Mouse (Mus musculus): ENCODE results near the gene Thap12. TPM values are rescaled to one million over a fixed set of nuclear protein-coding genes. Genes with fewer than 3 reads are reported as not detected.
A peak's percentile ranks its signal among the peaks of the same experiment; 100 is the strongest.

Thap12 gene
- polyA plus RNA-seq, 1 experiment from 2014 or later = 43.1 TPM

DNA sequence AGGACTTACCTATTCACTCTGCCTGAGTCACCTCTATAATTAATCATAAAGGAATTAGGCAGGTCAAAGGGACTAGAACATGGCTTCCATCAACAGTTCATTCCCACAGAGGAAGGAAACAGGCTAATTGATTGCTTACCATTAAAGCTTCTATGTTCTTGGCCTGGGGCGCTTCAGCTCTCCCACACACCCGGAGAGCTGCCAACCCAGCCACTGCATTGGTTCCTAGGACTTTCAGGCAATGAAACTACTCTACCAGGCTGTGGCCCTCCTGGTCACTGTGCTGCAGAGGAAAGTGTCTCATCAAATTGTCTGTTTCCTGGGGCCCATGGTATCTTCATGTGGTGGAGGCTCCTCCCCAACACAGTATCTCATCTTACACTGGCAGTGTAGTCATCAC lies 25.4 kb upstream of the Thap12 start:
- Histone ChIP-seq H3K4me3 (replicated peaks) (no peak overlapping the region), H3K4me2 (no peak overlapping the region)

DNA sequence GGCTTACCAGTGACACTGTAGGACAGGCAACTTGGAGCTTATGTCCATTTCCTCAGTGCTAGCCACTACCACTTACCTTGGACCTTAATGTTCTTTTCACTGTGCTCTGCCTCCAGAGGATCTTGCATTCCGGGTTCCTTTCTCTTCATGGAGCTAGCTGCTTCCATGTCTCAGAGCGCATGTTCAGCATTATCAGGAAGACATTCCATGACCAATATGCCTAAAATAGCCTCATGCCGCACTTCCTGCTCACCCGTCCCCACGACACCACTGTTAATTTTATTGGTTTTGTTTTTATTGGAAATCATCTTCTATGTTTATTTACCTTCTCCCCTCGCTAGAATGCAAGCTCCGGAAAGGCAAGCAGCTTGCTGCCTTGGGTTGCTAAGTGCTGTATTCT lies 24.5 kb upstream of the Thap12 start:
- WGBS = 56% methylated on average over 7 of the region's 7 CpGs
- Histone ChIP-seq H3K9me3 (replicated peaks) (no peaks in the 10 kb centered on the region), H3K4me3 (replicated peaks) (no peak overlapping the region), H3K27me3 (replicated peaks) (no peaks in the 10 kb centered on the region), H3K4me1 (peaks cover 10% of the 10 kb centered on the region), H3K27ac (replicated peaks) (peak overlapping the region; percentile 23; the same call in 1 of the 2 replicates), H3K36me3 (no peaks in the 10 kb centered on the region), H3K9ac (replicated peaks) (no peak overlapping the region), H3K4me2 (peak overlapping the region; percentile 33)
- ATAC-seq (ENCODE audit: low FRiP score) = no peak

More for the DNA sequence above, 25.4 kb upstream of the Thap12 start:
- Histone ChIP-seq H3K4me1 (peaks cover 10% of the 10 kb centered on the region), H3K36me3 (no peaks in the 10 kb centered on the region), H3K9me3 (replicated peaks) (no peaks in the 10 kb centered on the region), H3K27ac (replicated peaks) (no peak overlapping the region), H3K27me3 (replicated peaks) (no peaks in the 10 kb centered on the region), H3K9ac (replicated peaks) (no peak overlapping the region)
- ATAC-seq (ENCODE audit: low FRiP score) = no peak
- 83% methylated on average over 2 of the region's 2 CpGs for WGBS

DNA sequence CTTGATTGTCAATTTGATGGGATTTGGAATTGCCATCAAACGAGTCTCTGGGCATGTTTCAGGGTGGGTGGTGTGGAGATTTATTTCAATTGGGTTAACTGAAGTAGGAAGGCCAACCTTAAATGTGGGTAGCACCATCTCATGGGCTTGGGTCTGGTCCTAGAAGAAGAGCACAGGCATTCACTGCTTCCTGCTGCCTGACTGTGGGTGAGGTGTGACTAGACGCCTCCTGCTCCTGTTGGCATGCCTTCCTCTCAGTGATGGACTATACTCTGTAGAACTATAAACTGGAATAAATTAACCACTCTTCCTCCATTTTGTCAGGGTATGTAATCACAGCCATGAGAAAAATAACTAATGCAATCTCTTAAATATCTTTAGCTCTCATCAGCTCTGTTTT lies 22.2 kb upstream of the Thap12 start:
- no peaks in the 10 kb centered on the region for H3K27me3 ChIP-seq (replicated peaks)
- H3K4me3 ChIP-seq (replicated peaks) = no peak overlapping the region
- H3K9ac ChIP-seq (replicated peaks) = no peak overlapping the region
- no peak overlapping the region for H3K4me2 ChIP-seq
- H3K4me1 ChIP-seq = peaks cover 10% of the 10 kb centered on the region
- no peaks in the 10 kb centered on the region for H3K36me3 ChIP-seq
- H3K27ac ChIP-seq (replicated peaks) = no peak overlapping the region
- WGBS = 68% methylated on average over 2 of the region's 2 CpGs
- no peaks in the 10 kb centered on the region for H3K9me3 ChIP-seq (replicated peaks)
- no peak for ATAC-seq (ENCODE audit: low FRiP score)

DNA sequence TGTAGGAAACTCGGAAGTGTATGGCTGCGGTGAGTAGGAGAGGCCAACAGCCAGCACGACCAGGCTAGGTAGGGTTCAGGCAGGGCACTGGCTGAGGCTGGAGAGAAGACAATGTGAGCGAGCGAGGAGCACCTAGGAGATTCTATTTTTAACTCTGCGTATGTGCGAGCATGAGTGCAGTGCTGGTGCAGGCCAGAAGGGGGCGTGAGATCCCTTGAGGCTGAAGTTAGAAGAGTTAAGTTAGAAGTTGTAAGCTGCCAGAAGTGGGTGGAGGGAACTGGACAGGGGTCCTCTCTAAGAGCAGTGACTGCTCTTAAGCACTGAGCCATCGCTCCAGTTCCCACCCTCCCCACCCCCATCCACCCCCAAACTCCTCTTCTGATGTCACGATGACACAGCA lies 20.1 kb upstream of the Thap12 start:
- 93% methylated on average over 10 of the region's 10 CpGs for WGBS
- Histone ChIP-seq H3K9ac (replicated peaks) (no peak overlapping the region), H3K4me1 (peaks cover 13% of the 10 kb centered on the region), H3K27me3 (replicated peaks) (no peaks in the 10 kb centered on the region), H3K27ac (replicated peaks) (no peak overlapping the region), H3K36me3 (no peaks in the 10 kb centered on the region), H3K4me3 (replicated peaks) (no peak overlapping the region), H3K4me2 (no peak overlapping the region), H3K9me3 (replicated peaks) (no peaks in the 10 kb centered on the region)
- no peak for ATAC-seq (ENCODE audit: low FRiP score)

DNA sequence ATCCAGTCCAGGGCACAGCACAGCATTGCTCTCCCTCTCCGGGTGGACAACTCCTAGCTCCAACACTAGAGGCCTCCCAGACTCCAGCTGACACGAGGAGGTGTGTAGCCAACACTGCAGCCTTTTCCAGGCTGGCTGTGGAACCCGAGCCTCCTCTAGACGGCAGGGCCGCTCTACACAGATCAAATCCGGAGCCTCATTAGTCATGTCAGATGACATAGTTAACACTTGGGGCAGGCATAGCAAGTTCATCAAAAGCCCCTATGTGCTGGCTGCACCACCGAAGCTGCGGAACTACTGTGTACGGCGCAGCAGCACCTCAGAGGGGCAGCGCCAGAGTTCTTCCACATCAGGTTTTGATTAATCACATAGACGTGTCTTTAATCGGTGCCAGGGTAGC lies 17.0 kb upstream of the Thap12 start:
- Histone ChIP-seq H3K27ac (replicated peaks) (no peak overlapping the region), H3K9me3 (replicated peaks) (no peaks in the 10 kb centered on the region), H3K27me3 (replicated peaks) (no peaks in the 10 kb centered on the region), H3K4me2 (no peak overlapping the region), H3K4me1 (peaks cover 3% of the 10 kb centered on the region; the same call in 1 of the 2 replicates), H3K9ac (replicated peaks) (no peak overlapping the region), H3K36me3 (no peaks in the 10 kb centered on the region), H3K4me3 (replicated peaks) (no peak overlapping the region)
- no peak for ATAC-seq (ENCODE audit: low FRiP score)
- WGBS = 50% methylated on average over 13 of the region's 13 CpGs

DNA sequence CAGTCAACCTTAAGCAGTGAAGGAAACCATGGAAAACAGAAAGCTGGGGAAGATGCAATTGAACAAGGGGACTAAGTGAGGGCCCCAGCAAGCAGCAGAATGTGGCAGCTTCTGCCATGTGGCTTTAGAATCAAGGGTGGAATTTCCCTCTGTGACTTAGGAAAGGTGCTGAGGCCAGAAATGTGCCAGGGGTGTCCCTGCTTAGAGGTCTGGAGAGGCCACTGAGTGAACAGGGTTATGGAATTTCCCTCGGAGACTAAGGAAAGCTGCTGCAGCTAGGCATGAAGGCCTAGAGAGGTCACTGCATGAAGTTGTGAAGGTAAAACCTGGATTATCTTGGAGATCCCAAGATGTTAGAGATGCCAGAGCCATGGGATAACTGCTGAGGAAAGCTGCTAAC lies 12.8 kb upstream of the Thap12 start:
- Histone ChIP-seq H3K27ac (replicated peaks) (no peak overlapping the region), H3K4me2 (no peak overlapping the region), H3K9me3 (replicated peaks) (no peaks in the 10 kb centered on the region), H3K9ac (replicated peaks) (no peak overlapping the region), H3K27me3 (replicated peaks) (no peaks in the 10 kb centered on the region), H3K4me1 (peaks cover 11% of the 10 kb centered on the region), H3K4me3 (replicated peaks) (no peak overlapping the region), H3K36me3 (no peaks in the 10 kb centered on the region)
- no peak for ATAC-seq (ENCODE audit: low FRiP score)
- 91% methylated on average over 1 of the region's 1 CpGs for WGBS

DNA sequence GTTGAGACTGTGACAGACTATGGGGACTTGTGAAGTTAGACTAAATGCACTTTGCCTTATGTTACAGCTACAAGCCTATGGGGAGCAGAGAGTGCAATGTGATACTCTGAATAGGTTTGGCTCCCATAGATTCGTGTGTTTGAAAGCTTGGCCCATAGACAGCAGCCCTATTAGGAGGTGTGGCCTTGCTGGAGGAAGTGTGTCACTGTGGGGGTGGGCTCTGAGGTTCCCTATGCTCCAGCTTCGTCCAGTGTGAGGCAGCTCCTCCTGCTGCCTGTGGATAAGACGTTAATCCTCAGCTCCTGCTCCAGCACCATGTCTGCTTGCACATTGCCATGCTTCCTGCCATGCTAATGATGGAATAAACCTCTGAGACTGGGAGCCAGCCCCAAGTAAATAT lies 12.1 kb upstream of the Thap12 start:
- Histone ChIP-seq H3K4me3 (replicated peaks) (no peak overlapping the region), H3K36me3 (no peaks in the 10 kb centered on the region), H3K9ac (replicated peaks) (no peak overlapping the region), H3K27me3 (replicated peaks) (no peaks in the 10 kb centered on the region), H3K27ac (replicated peaks) (no peak overlapping the region), H3K4me2 (no peak overlapping the region), H3K9me3 (replicated peaks) (no peaks in the 10 kb centered on the region), H3K4me1 (peaks cover 9% of the 10 kb centered on the region)
- no peak for ATAC-seq (ENCODE audit: low FRiP score)
- WGBS = 17% methylated on average over 3 of the region's 3 CpGs

DNA sequence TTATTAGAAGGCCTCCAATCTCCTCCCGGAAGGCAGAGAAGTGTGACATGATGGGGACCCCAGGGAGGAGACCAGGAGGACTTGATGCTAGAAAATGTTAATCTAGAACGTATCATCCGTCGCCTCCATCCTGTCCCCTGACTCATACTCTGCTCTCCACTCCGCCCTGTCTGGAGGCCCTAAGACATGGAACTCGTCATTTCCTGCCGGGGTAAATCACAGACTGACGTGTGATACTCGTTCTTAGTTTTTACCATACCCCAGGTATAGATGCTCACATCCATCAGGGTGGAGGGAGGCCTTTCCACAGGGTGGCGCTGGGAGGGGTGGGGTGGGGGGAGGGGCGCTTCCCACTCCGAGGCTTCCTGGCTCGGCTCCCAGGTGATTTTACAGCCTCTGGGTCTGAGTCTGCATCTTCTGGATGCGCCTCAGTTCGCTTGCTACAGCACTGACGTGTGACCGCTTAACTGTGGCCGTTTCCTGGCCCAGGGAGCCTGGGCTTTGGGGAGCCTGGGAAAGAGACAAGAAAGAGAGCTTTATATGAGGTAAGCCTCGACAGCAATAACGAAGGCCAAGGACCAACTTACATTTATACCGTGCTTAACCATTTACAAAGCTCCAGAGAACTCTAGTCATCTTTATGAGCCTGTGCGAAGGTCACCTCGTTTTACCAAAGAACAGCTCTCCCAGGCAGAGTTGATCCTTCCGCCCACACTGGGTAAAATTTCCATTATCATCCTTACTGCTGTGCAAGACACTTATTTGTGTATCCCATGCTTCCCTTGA lies 9.9 kb upstream of the Thap12 start:
- peaks cover 7% of the 10 kb centered on the region for H3K4me1 ChIP-seq
- 0 out of 2 replicates have a peak overlapping the region, but pooled peaks have one; percentile 33 for H3K27ac ChIP-seq (replicated peaks)
- WGBS = 39% methylated on average over 24 of the region's 24 CpGs
- peak overlapping the region; percentile 27; the same call in 1 of the 2 replicates for H3K4me2 ChIP-seq
- no peak overlapping the region for H3K4me3 ChIP-seq (replicated peaks)
- no peaks in the 10 kb centered on the region for H3K36me3 ChIP-seq
- no peak overlapping the region for H3K9ac ChIP-seq (replicated peaks)
- H3K27me3 ChIP-seq (replicated peaks) = no peaks in the 10 kb centered on the region
- no peaks in the 10 kb centered on the region for H3K9me3 ChIP-seq (replicated peaks)
- ATAC-seq (ENCODE audit: low FRiP score) = no peak

DNA sequence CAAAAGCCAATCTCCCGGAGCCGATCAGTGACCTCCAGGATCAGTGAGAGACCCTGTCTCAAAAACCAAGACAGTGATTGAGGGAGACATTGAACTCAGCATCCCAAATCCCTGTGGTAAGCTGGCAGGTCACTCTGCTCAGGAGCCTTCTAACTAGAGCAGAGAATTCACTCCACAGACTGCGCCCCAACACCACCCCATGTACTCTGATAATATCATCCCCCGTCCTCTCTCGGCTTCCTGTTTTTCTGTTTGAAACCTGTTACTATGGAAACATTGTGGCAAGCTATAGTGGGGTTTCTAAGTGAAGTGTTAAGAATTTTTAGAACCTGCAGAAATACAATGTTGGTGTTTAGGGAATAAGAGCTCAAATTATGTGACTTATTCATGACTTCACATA lies 8.9 kb upstream of the Thap12 start:
- 76% methylated on average over 5 of the region's 5 CpGs for WGBS
- Histone ChIP-seq H3K4me1 (peaks cover 7% of the 10 kb centered on the region), H3K27me3 (replicated peaks) (no peaks in the 10 kb centered on the region), H3K9me3 (replicated peaks) (no peaks in the 10 kb centered on the region), H3K4me3 (replicated peaks) (no peak overlapping the region), H3K9ac (replicated peaks) (no peak overlapping the region), H3K27ac (replicated peaks) (no peak overlapping the region), H3K4me2 (no peak overlapping the region), H3K36me3 (no peaks in the 10 kb centered on the region)
- ATAC-seq (ENCODE audit: low FRiP score) = no peak

DNA sequence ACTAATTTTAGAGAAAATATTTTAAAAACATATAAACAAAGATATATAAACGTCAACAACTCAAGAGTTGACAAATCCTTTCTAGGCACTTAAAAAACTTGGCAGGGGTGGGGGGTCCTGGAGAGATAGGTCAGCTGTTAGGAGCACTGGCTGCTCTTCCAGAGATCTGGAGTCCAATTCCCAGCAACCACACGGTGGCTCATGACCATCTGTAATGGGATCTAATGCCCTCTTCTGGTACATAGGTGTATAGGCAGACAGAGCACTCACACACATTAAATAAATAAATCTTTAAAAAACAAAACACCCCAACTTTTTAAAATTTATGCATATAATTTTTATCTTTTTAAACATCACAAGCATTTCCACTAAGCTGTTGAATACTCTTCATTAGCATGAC lies 5.4 kb upstream of the Thap12 start:
- no peaks in the 10 kb centered on the region for H3K36me3 ChIP-seq
- H3K4me1 ChIP-seq = peaks cover 16% of the 10 kb centered on the region
- H3K27ac ChIP-seq (replicated peaks) = no peak overlapping the region
- no peak for ATAC-seq (ENCODE audit: low FRiP score)
- H3K9me3 ChIP-seq (replicated peaks) = no peaks in the 10 kb centered on the region
- no peak overlapping the region for H3K9ac ChIP-seq (replicated peaks)
- WGBS = 13% methylated on average over 2 of the region's 2 CpGs
- no peaks in the 10 kb centered on the region for H3K27me3 ChIP-seq (replicated peaks)
- no peak overlapping the region for H3K4me3 ChIP-seq (replicated peaks)
- H3K4me2 ChIP-seq = no peak overlapping the region

DNA sequence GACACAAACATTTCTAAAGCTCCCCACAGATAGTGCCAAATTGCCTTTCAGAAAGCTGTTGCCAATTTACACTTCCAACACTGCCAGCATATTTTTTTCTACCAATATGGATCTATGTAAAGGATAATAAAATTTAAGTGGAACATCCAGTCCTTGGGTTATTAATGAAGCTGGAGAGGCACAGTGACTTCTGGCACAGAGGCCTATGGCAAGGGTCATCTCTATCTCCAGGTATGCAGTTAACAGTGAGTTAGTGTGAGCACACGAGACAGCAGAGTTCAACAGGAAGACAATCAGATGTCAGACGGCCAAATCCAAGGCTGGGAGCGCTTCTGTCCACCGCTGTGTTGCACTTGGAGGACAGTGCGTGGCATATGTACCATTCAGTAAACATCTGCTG lies 4.9 kb upstream of the Thap12 start:
- no peak overlapping the region for H3K27ac ChIP-seq (replicated peaks)
- no peaks in the 10 kb centered on the region for H3K36me3 ChIP-seq
- no peak overlapping the region for H3K4me2 ChIP-seq
- 64% methylated on average over 5 of the region's 5 CpGs for WGBS
- H3K4me1 ChIP-seq = peaks cover 11% of the 10 kb centered on the region
- ATAC-seq (ENCODE audit: low FRiP score) = no peak
- no peak overlapping the region for H3K4me3 ChIP-seq (replicated peaks)
- no peaks in the 10 kb centered on the region for H3K27me3 ChIP-seq (replicated peaks)
- H3K9me3 ChIP-seq (replicated peaks) = no peaks in the 10 kb centered on the region
- no peak overlapping the region for H3K9ac ChIP-seq (replicated peaks)

DNA sequence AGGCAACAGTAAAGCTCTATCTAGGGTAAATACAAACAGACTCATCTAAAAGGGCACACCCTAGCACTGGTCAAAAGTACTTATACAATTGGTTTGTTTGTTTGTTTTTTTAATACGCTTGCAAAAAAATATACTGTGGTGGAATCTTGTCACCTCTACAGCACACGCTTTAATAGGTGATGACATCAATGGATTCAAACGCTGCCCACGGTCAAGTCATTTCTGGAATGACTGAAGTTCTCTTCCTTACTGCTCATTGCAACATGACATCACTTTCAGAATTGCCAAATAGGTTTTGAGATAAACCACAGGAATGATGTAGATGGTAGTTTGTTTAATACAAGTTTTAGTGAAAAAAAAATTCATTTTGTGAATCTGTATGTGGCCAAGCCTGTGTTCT lies 4.3 kb upstream of the Thap12 start:
- WGBS = 92% methylated on average over 4 of the region's 4 CpGs
- no peak overlapping the region for H3K27ac ChIP-seq (replicated peaks)
- H3K36me3 ChIP-seq = no peaks in the 10 kb centered on the region
- ATAC-seq (ENCODE audit: low FRiP score) = no peak
- no peak overlapping the region for H3K4me2 ChIP-seq
- H3K9me3 ChIP-seq (replicated peaks) = no peaks in the 10 kb centered on the region
- H3K4me3 ChIP-seq (replicated peaks) = no peak overlapping the region
- H3K27me3 ChIP-seq (replicated peaks) = no peaks in the 10 kb centered on the region
- H3K9ac ChIP-seq (replicated peaks) = no peak overlapping the region
- peaks cover 8% of the 10 kb centered on the region for H3K4me1 ChIP-seq

All from neural tube, embryonic 15.5 days (tissue).